Mouse (Mus musculus) kidney, adult 2 months (tissue): ENCODE measurements around the gene Bcas3.

Experiments used
- CTCF ChIP-seq: fragments of 200-500 bp; conservative IDR thresholded peaks from 2 replicates; pipeline ENCODE4 v1.5.1; 2011; ENCODE audit warnings: low read depth, mild to moderate bottlenecking, control low read depth, low read length, moderate library complexity, mixed read lengths; ENCODE audit not compliant: insufficient read depth, insufficient read length
- POLR2A ChIP-seq: fragments of 200-500 bp; IDR thresholded peaks from one replicate; pipeline ENCODE4 v1.6.1; 2011; ENCODE audit warnings: low read depth, low read length, control low read depth

- TF ChIP-seq POLR2A (no peak), CTCF (no peak)
Observed at GRCm38 (mm10) chr11:85599251-85599650, 246.3 kb downstream of the Bcas3 start.
